Mouse (Mus musculus) MEL (cell line): ENCODE results near the gene Car6.

Experiments used
- CTCF ChIP-seq, 3 experiments: IDR thresholded peaks in 2 of 3; conservative IDR thresholded peaks in 1 of 3; 2 replicates each; pipeline ENCODE4 v1.5.1; 2011 to 2012; ENCODE audit warnings: low read length in 3 of 3, low read depth in 2 of 3, mild to moderate bottlenecking in 2 of 3, improper control_type of control experiment in 1 of 3, inconsistent platforms in 1 of 3, mixed read lengths in 1 of 3, moderate library complexity in 1 of 3; ENCODE audit not compliant: control insufficient read depth in 1 of 3, insufficient read depth in 1 of 3, poor library complexity in 1 of 3, severe bottlenecking in 1 of 3
- MXI1 ChIP-seq: IDR thresholded peaks from 2 replicates; pipeline ENCODE4 v1.6.1; 2011; ENCODE audit warnings: mild to moderate bottlenecking, low read depth, low read length, improper control_type of control experiment

- TF ChIP-seq CTCF (IDR thresholded peaks at IDR 0.05 in 2 of 3, conservative IDR thresholded peaks at IDR 0.05 in 1 of 3; ENCODE audit: control insufficient read depth in 1 of 3, insufficient read depth in 1 of 3, low read depth in 2 of 3, low read length in 3 of 3, poor library complexity in 1 of 3, severe bottlenecking in 1 of 3), result no peak
- no peak for TF ChIP-seq MXI1
Observed at GRCm38 (mm10) chr4:150235585-150235984, 34.5 kb upstream of the Car6 start.
